Mouse (Mus musculus) bone marrow, adult 2 months (tissue): ENCODE measurements around the gene Pde4a. TPM values are rescaled to one million over a fixed set of nuclear protein-coding genes. Genes with fewer than 3 reads are reported as not detected.
A peak's percentile ranks its signal among the peaks of the same experiment; 100 is the strongest.

Experiments used
- H3K27ac ChIP-seq: fragments of 200-500 bp; 2 replicates; pipeline ENCODE4 v1.5.1; 2012; ENCODE audit warnings: low read depth, mild to moderate bottlenecking, control low read depth, inconsistent platforms, low read length; ENCODE audit not compliant: control insufficient read depth, poor library complexity, insufficient read depth
- H3K4me1 ChIP-seq: fragments of 200-500 bp; 2 replicates; pipeline ENCODE4 v1.6.1; 2011; ENCODE audit warnings: low read length; ENCODE audit not compliant: control insufficient read depth, insufficient read depth
- H3K4me3 ChIP-seq: fragments of 200-500 bp; replicated peaks from 2 replicates; pipeline ENCODE3; 2011; ENCODE audit warnings: mild to moderate bottlenecking, low read depth, low read length, control low read depth; ENCODE audit not compliant: control insufficient read depth
- CTCF ChIP-seq: fragments of 200-500 bp; IDR thresholded peaks from 2 replicates; pipeline ENCODE4 v1.5.1; 2011; ENCODE audit warnings: low read length, control low read depth; ENCODE audit not compliant: control insufficient read depth, insufficient read depth
- POLR2A ChIP-seq: fragments of 200-500 bp; IDR thresholded peaks from 2 replicates; pipeline ENCODE4 v1.6.1; 2011; ENCODE audit warnings: low read depth, mild to moderate bottlenecking, control low read depth, low read length, borderline replicate concordance; ENCODE audit not compliant: control insufficient read depth
- WGBS: fragments of 180-500 bp; shearing (Covaris S2); methylation state at CpG from one replicate; pipeline ENCODE4 v1.1.7; 2018; 5-methylcytosine and 5-hydroxymethylcytosine counted together
- polyA plus RNA-seq: library from polyadenylated mRNA; stranded (reverse); fragments of >200 nt; gene quantifications from 2 replicates; pipeline ENCODE4 v1.2.4, GENCODE M21; 2011; ENCODE audit warnings: low replicate concordance; ENCODE audit not compliant: missing spikeins, insufficient read depth, insufficient read length

Pde4a gene
- polyA plus RNA-seq, 1 experiment: 7.9 TPM

- H3K27ac ChIP-seq: peak overlapping the region; percentile 98
- 8% methylated on average over 19 of the region's 19 CpGs for WGBS
- H3K4me1 ChIP-seq: peaks cover 15% of the 10 kb centered on the region
- TF ChIP-seq CTCF (peak; percentile 41; the same call in 1 of the 2 replicates), POLR2A (no peak)
- H3K4me3 ChIP-seq: peak overlapping the region; percentile 67
Measured at GRCm38 (mm10) chr9:21237368-21238003, 72.0 kb downstream of the Pde4a start.

DNA sequence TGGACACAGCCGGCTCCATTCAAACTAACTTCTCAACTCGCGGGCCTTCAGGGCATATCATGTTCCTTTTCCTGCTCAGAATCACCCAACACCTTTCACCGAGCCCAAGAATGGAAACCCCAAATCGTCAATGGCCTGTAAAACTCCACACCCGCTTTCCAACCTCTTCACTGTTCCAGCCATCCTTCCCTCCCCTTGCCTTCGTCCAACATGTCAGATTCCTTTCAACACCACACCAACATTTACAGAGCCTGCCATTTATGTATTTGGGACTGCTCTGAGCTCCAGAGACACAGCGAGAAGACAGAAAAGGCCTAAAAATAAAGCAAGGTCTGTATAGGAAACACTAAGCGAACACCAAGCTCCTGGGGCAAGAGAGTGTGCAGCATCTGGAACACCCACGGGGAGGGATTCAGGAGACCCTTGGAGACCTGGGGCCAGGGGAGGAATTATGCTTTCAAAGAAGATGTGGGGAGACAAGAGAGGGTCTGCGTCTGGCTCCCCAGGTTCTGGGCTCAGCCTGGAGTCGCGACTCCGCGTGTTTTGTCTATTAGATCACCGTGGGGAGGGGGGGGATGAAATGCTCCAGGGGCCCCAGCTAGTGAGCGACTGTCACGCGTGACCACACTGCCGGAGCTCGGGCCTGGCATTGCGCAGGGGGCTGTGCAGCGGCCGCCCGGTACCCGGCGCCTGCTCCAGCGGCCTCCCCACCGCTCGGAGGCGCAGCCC, 72.7 kb downstream of the Pde4a start:
- Histone ChIP-seq H3K27ac (peak overlapping the region; percentile 98), H3K4me1 (peaks cover 15% of the 10 kb centered on the region), H3K4me3 (peak overlapping the region; percentile 67)
- no peak for TF ChIP-seq CTCF
- TF ChIP-seq POLR2A: no peak
- under 1% methylated on average over 31 of the region's 31 CpGs for WGBS

DNA sequence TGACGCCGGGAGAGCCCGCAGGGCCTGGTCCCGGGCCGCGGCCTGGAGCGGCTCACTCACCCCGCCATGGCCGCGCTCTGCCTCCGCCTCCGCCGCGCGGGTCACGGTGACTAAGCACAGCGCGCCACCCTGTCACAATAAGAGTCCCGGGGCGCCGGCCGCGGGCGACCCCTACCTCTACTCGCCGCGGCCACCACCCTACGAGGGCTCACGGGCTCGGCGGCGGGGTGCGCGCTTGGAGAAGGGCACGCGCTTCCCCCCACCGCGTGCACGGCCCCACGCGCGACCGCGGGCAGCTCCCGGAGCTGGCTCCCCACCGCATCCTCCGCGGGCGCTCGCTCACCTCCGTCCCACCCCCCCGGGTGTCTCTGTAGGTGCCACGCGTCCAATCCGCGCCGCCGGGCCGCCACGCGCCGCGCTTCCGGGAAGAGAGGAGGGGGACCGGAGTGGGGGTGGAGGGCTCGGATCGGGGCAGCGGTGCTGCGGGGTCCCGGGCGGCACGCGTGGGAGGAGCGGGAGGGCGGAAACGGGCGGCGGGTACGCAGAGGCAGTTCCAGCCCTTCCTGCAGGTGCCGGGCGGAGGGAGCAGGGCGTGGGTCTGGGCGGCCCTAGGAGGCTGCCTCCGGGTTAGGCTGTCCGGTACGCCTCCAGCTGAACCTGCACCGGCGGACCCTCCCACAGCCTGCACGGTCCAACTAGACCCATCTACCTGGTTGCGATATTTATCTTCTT, 73.4 kb downstream of the Pde4a start, which contains the start of gene Keap1:
TSS of gene Keap1 (minus strand) at position 629 of the 732 bp plus-strand sequence.
- peaks cover 15% of the 10 kb centered on the region for H3K4me1 ChIP-seq
- TF ChIP-seq POLR2A (peak; percentile 84), CTCF (no peak)
- peak within 1 kb of the TSS; percentile 98 for H3K27ac ChIP-seq
- under 1% methylated on average over 90 of the region's 90 CpGs for WGBS
- peak within 1 kb of the TSS; percentile 67 for H3K4me3 ChIP-seq

DNA sequence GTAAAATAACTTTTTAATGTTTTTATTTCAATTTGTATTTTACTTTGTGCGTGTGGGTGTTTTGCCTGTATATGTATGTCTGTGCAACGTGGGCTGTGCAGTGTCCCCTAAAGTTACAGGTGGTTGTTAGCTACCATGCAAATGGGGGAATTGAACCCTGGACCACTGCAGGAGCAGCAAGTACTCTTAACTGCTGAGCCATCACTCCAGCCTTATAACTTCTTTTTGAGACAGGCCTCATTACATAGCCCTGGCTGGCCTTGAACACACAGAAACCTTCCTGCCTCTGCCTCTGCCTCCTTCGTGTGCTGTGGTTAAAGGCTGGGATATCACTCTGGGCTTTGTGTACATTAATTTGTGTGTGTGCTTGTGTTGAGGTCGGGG, 73.9 kb downstream of the Pde4a start:
- Histone ChIP-seq H3K4me3 (peak overlapping the region; percentile 67), H3K4me1 (peaks cover 17% of the 10 kb centered on the region), H3K27ac (peak overlapping the region; percentile 98; the same call in 1 of the 2 replicates)
- TF ChIP-seq CTCF (no peak), POLR2A (no peak)
- WGBS: 14% methylated on average over 4 of the region's 4 CpGs

GRCm38 (mm10) chr9:21241343-21241742, 75.8 kb downstream of the Pde4a start:
- H3K4me1 ChIP-seq: peaks cover 10% of the 10 kb centered on the region
- H3K4me3 ChIP-seq: no peak overlapping the region
- no peak overlapping the region for H3K27ac ChIP-seq
- 3% methylated on average over 11 of the region's 11 CpGs for WGBS
- no peak for TF ChIP-seq POLR2A
- peak; percentile 96 for TF ChIP-seq CTCF

GRCm38 (mm10) chr9:21243826-21244427, 78.4 kb downstream of the Pde4a start:
- Histone ChIP-seq H3K4me1 (peaks cover 4% of the 10 kb centered on the region), H3K4me3 (no peak overlapping the region), H3K27ac (no peak overlapping the region)
- TF ChIP-seq CTCF: no peak
- no peak for TF ChIP-seq POLR2A
- 11% methylated on average over 42 of the region's 42 CpGs for whole genome bisulfite sequencing

DNA sequence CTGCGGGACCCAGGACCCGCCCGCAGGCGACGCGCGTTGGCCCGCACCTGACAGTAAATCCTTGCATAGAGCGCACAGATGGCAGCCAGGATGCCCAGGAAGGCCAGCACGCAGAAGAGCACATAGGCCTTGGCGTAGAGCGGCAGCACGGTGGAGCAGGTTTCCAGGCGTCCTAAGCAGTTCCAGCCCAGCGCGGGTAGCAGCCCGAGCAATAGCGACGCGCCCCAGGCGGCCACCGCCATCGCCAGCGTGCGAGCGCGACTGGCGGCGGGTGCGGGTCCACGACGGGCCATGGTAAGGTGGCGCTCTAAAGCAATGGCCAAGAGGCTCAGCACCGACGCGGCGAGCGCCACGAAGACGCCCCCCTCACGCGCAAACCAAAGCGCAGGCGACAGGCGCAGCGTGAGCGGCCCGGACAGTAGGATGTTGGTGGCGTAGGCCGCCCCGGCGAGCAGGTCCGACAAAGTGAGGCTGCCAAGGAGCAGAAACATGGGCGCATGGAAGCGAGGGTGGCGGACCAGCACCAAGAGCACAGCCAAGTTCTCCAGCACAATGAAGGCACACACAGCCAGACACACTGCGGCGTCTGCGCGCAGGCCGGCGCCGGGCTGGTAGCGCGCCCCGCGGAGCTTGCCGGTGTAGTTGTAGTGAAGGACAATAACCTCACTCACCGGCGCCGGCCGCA, 79.1 kb downstream of the Pde4a start:
- no peak for TF ChIP-seq CTCF
- no peak for TF ChIP-seq POLR2A
- Histone ChIP-seq H3K4me1 (peaks cover 3% of the 10 kb centered on the region), H3K27ac (no peak overlapping the region), H3K4me3 (peak overlapping the region; percentile 48)
- 2% methylated on average over 72 of the region's 72 CpGs for WGBS
